Mouse (Mus musculus): ENCODE results near the gene Uxs1. TPM values are rescaled to one million over a fixed set of nuclear protein-coding genes. Genes with fewer than 3 reads are reported as not detected.

Uxs1 gene
- polyA plus RNA-seq, 1 experiment from 2014 or later: 33.6 TPM

- Histone ChIP-seq H3K4me1 (ENCODE audit: control insufficient read depth, insufficient read depth, low read length) (no peaks in the 10 kb centered on the region), H3K4me3 (ENCODE audit: low read depth, low read length) (no peak overlapping the region), H3K4me2 (ENCODE audit: low read depth, low read length) (no peak overlapping the region), H3K27me3 (replicated peaks; ENCODE audit: control insufficient read depth, insufficient read depth, low read length) (no peaks in the 10 kb centered on the region), H3K9ac (ENCODE audit: low read depth, low read length) (no peak overlapping the region), H3K27ac (replicated peaks; ENCODE audit: low read depth, low read length) (no peak overlapping the region), H3K9me3 (ENCODE audit: control insufficient read depth, low read length) (no peaks in the 10 kb centered on the region), H3K36me3 (ENCODE audit: control insufficient read depth, insufficient read depth, low read length) (0 out of 2 replicates have a peak, but pooled peaks cover 6% of the 10 kb centered on the region)
- DNase-seq (ENCODE audit: low spot score) (no peak), ATAC-seq (ENCODE audit: low read depth) (no peak)
- WGBS: 84% methylated on average over 5 of the region's 5 CpGs
These were observed 42.3 kb downstream of the Uxs1 start for GRCm38 (mm10) chr1:43785316-43785715.

- Histone ChIP-seq H3K27me3 (replicated peaks; ENCODE audit: control insufficient read depth, insufficient read depth, low read length) (no peaks in the 10 kb centered on the region), H3K4me1 (ENCODE audit: control insufficient read depth, insufficient read depth, low read length) (no peaks in the 10 kb centered on the region), H3K9me3 (ENCODE audit: control insufficient read depth, low read length) (no peaks in the 10 kb centered on the region), H3K9ac (ENCODE audit: low read depth, low read length) (no peak overlapping the region), H3K27ac (replicated peaks; ENCODE audit: low read depth, low read length) (no peak overlapping the region), H3K4me3 (ENCODE audit: low read depth, low read length) (no peak overlapping the region), H3K4me2 (ENCODE audit: low read depth, low read length) (no peak overlapping the region), H3K36me3 (ENCODE audit: control insufficient read depth, insufficient read depth, low read length) (peaks cover 22% of the 10 kb centered on the region)
- DNase-seq (ENCODE audit: low spot score): no peak
- 0 out of 2 replicates have a peak, but pooled peaks have one; percentile 37 for ATAC-seq (ENCODE audit: low read depth)
- WGBS: 83% methylated on average over 3 of the region's 3 CpGs
These were observed 44.4 kb downstream of the Uxs1 start for GRCm38 (mm10) chr1:43783186-43783585.

GRCm38 (mm10) chr1:43782680-43783079, 44.9 kb downstream of the Uxs1 start:
- Histone ChIP-seq H3K36me3 (ENCODE audit: control insufficient read depth, insufficient read depth, low read length) (peaks cover 22% of the 10 kb centered on the region), H3K4me3 (ENCODE audit: low read depth, low read length) (no peak overlapping the region), H3K9me3 (ENCODE audit: control insufficient read depth, low read length) (no peaks in the 10 kb centered on the region), H3K4me1 (ENCODE audit: control insufficient read depth, insufficient read depth, low read length) (no peaks in the 10 kb centered on the region), H3K9ac (ENCODE audit: low read depth, low read length) (no peak overlapping the region), H3K4me2 (ENCODE audit: low read depth, low read length) (no peak overlapping the region), H3K27ac (replicated peaks; ENCODE audit: low read depth, low read length) (no peak overlapping the region), H3K27me3 (replicated peaks; ENCODE audit: control insufficient read depth, insufficient read depth, low read length) (no peaks in the 10 kb centered on the region)
- WGBS: 87% methylated on average over 3 of the region's 3 CpGs
- ATAC-seq (ENCODE audit: low read depth) (no peak), DNase-seq (ENCODE audit: low spot score) (no peak)

GRCm38 (mm10) chr1:43781672-43782071, 45.9 kb downstream of the Uxs1 start:
- no peaks in the 10 kb centered on the region for H3K27me3 ChIP-seq (replicated peaks; ENCODE audit: control insufficient read depth, insufficient read depth, low read length)
- ATAC-seq (ENCODE audit: low read depth) (no peak), DNase-seq (ENCODE audit: low spot score) (no peak)
- no peaks in the 10 kb centered on the region for H3K9me3 ChIP-seq (ENCODE audit: control insufficient read depth, low read length)
- H3K4me3 ChIP-seq (ENCODE audit: low read depth, low read length): no peak overlapping the region
- no peaks in the 10 kb centered on the region for H3K4me1 ChIP-seq (ENCODE audit: control insufficient read depth, insufficient read depth, low read length)
- H3K4me2 ChIP-seq (ENCODE audit: low read depth, low read length): no peak overlapping the region
- H3K27ac ChIP-seq (replicated peaks; ENCODE audit: low read depth, low read length): no peak overlapping the region
- WGBS: 72% methylated on average over 3 of the region's 3 CpGs
- H3K9ac ChIP-seq (ENCODE audit: low read depth, low read length): no peak overlapping the region
- peaks cover 22% of the 10 kb centered on the region for H3K36me3 ChIP-seq (ENCODE audit: control insufficient read depth, insufficient read depth, low read length)

GRCm38 (mm10) chr1:43781195-43781594, 46.4 kb downstream of the Uxs1 start:
- Histone ChIP-seq H3K4me3 (ENCODE audit: low read depth, low read length) (no peak overlapping the region), H3K36me3 (ENCODE audit: control insufficient read depth, insufficient read depth, low read length) (peaks cover 24% of the 10 kb centered on the region), H3K9ac (ENCODE audit: low read depth, low read length) (no peak overlapping the region), H3K4me1 (ENCODE audit: control insufficient read depth, insufficient read depth, low read length) (no peaks in the 10 kb centered on the region), H3K9me3 (ENCODE audit: control insufficient read depth, low read length) (no peaks in the 10 kb centered on the region), H3K27me3 (replicated peaks; ENCODE audit: control insufficient read depth, insufficient read depth, low read length) (no peaks in the 10 kb centered on the region), H3K27ac (replicated peaks; ENCODE audit: low read depth, low read length) (no peak overlapping the region), H3K4me2 (ENCODE audit: low read depth, low read length) (no peak overlapping the region)
- ATAC-seq (ENCODE audit: low read depth) (0 out of 2 replicates have a peak, but pooled peaks have one; percentile 44), DNase-seq (ENCODE audit: low spot score) (no peak)
- 51% methylated on average over 2 of the region's 2 CpGs for WGBS

- H3K9me3 ChIP-seq (ENCODE audit: control insufficient read depth, low read length): no peaks in the 10 kb centered on the region
- peaks cover 38% of the 10 kb centered on the region for H3K36me3 ChIP-seq (ENCODE audit: control insufficient read depth, insufficient read depth, low read length)
- no peak overlapping the region for H3K27ac ChIP-seq (replicated peaks; ENCODE audit: low read depth, low read length)
- no peak for ATAC-seq (ENCODE audit: low read depth)
- H3K9ac ChIP-seq (ENCODE audit: low read depth, low read length): no peak overlapping the region
- 83% methylated on average over 3 of the region's 3 CpGs for WGBS
- no peak overlapping the region for H3K4me2 ChIP-seq (ENCODE audit: low read depth, low read length)
- H3K4me1 ChIP-seq (ENCODE audit: control insufficient read depth, insufficient read depth, low read length): no peaks in the 10 kb centered on the region
- H3K27me3 ChIP-seq (replicated peaks; ENCODE audit: control insufficient read depth, insufficient read depth, low read length): no peaks in the 10 kb centered on the region
- no peak for DNase-seq (ENCODE audit: low spot score)
- H3K4me3 ChIP-seq (ENCODE audit: low read depth, low read length): no peak overlapping the region
These were observed 51.5 kb downstream of the Uxs1 start for GRCm38 (mm10) chr1:43776106-43776505.

GRCm38 (mm10) chr1:43774126-43774525, 53.5 kb downstream of the Uxs1 start:
- 95% methylated on average over 4 of the region's 4 CpGs for WGBS
- no peaks in the 10 kb centered on the region for H3K4me1 ChIP-seq (ENCODE audit: control insufficient read depth, insufficient read depth, low read length)
- DNase-seq (ENCODE audit: low spot score) (no peak), ATAC-seq (ENCODE audit: low read depth) (no peak)
- H3K9me3 ChIP-seq (ENCODE audit: control insufficient read depth, low read length): no peaks in the 10 kb centered on the region
- no peaks in the 10 kb centered on the region for H3K27me3 ChIP-seq (replicated peaks; ENCODE audit: control insufficient read depth, insufficient read depth, low read length)
- H3K9ac ChIP-seq (ENCODE audit: low read depth, low read length): no peak overlapping the region
- peaks cover 41% of the 10 kb centered on the region for H3K36me3 ChIP-seq (ENCODE audit: control insufficient read depth, insufficient read depth, low read length)
- H3K4me2 ChIP-seq (ENCODE audit: low read depth, low read length): no peak overlapping the region
- no peak overlapping the region for H3K4me3 ChIP-seq (ENCODE audit: low read depth, low read length)
- no peak overlapping the region for H3K27ac ChIP-seq (replicated peaks; ENCODE audit: low read depth, low read length)

- no peaks in the 10 kb centered on the region for H3K27me3 ChIP-seq (replicated peaks; ENCODE audit: control insufficient read depth, insufficient read depth, low read length)
- H3K4me2 ChIP-seq (ENCODE audit: low read depth, low read length): no peak overlapping the region
- peaks cover 38% of the 10 kb centered on the region for H3K36me3 ChIP-seq (ENCODE audit: control insufficient read depth, insufficient read depth, low read length)
- 94% methylated on average over 3 of the region's 3 CpGs for WGBS
- no peak for ATAC-seq (ENCODE audit: low read depth)
- no peak overlapping the region for H3K4me3 ChIP-seq (ENCODE audit: low read depth, low read length)
- no peak overlapping the region for H3K27ac ChIP-seq (replicated peaks; ENCODE audit: low read depth, low read length)
- no peak overlapping the region for H3K9ac ChIP-seq (ENCODE audit: low read depth, low read length)
- H3K9me3 ChIP-seq (ENCODE audit: control insufficient read depth, low read length): no peaks in the 10 kb centered on the region
- H3K4me1 ChIP-seq (ENCODE audit: control insufficient read depth, insufficient read depth, low read length): no peaks in the 10 kb centered on the region
- DNase-seq (ENCODE audit: low spot score): no peak
These were observed 54.9 kb downstream of the Uxs1 start for GRCm38 (mm10) chr1:43772694-43773093.

GRCm38 (mm10) chr1:43770032-43770431, 57.6 kb downstream of the Uxs1 start:
- 92% methylated on average over 3 of the region's 3 CpGs for WGBS
- no peaks in the 10 kb centered on the region for H3K9me3 ChIP-seq (ENCODE audit: control insufficient read depth, low read length)
- H3K36me3 ChIP-seq (ENCODE audit: control insufficient read depth, insufficient read depth, low read length): peaks cover 40% of the 10 kb centered on the region
- H3K4me3 ChIP-seq (ENCODE audit: low read depth, low read length): no peak overlapping the region
- DNase-seq (ENCODE audit: low spot score) (no peak), ATAC-seq (ENCODE audit: low read depth) (no peak)
- H3K27ac ChIP-seq (replicated peaks; ENCODE audit: low read depth, low read length): no peak overlapping the region
- H3K27me3 ChIP-seq (replicated peaks; ENCODE audit: control insufficient read depth, insufficient read depth, low read length): no peaks in the 10 kb centered on the region
- no peak overlapping the region for H3K4me2 ChIP-seq (ENCODE audit: low read depth, low read length)
- no peak overlapping the region for H3K9ac ChIP-seq (ENCODE audit: low read depth, low read length)
- no peaks in the 10 kb centered on the region for H3K4me1 ChIP-seq (ENCODE audit: control insufficient read depth, insufficient read depth, low read length)

Measured in embryonic facial prominence, embryonic 14.5 days (tissue).